Mouse (Mus musculus) testis, adult 2 months (tissue): ENCODE results near the gene Mtrf1l.

Source experiments
- CTCF ChIP-seq: fragments of 200-500 bp; IDR thresholded peaks from 2 replicates; pipeline ENCODE4 v1.5.1; 2012; ENCODE audit warnings: low read depth, mild to moderate bottlenecking, inconsistent platforms, low read length, moderate library complexity; ENCODE audit not compliant: control insufficient read depth, insufficient read depth, insufficient replicate concordance
- POLR2A ChIP-seq: fragments of 200-500 bp; IDR thresholded peaks from 2 replicates; pipeline ENCODE4 v1.6.1; 2012; ENCODE audit warnings: low read depth, mild to moderate bottlenecking, inconsistent platforms, low read length, moderate library complexity; ENCODE audit not compliant: control insufficient read depth

GRCm38 (mm10) chr10:5823740-5824491 lies at the start of gene Mtrf1l:
- TF ChIP-seq CTCF = no peak
- peak; percentile 74 for TF ChIP-seq POLR2A
